Mouse (Mus musculus): ENCODE measurements around the gene Gm43638.
"Not testable (repeated sequence)": the region's sequence is repeated elsewhere in the genome, so short reads cannot be mapped to it uniquely, and the experiment has no call there.

Gene Gm43638

DNA sequence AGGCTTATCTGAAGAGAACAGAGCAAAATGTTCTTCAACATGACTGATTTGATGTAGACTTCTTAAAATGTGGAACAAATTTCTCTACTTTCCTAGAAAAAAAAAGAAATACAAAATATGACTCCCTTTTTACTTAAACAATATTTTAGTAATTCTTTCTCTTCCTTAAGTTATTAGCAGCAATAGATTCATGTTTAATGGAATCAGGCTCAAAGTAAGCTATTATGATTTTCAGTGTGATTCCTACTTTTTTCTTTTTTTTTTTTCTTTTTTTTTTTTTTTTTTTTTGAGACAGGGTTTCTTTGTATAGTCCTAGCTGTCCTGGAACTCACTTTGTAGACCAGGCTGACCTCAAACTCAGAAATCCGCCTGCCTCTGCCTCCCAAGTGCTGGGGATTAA lies at the start of gene Gm43638:
Gene Gm43638, minus strand, starts transcription at position 101 of the 400 bp plus-strand sequence.
- in situ Hi-C loops (cut with MboI, MseI) = not testable (repeated sequence)

DNA sequence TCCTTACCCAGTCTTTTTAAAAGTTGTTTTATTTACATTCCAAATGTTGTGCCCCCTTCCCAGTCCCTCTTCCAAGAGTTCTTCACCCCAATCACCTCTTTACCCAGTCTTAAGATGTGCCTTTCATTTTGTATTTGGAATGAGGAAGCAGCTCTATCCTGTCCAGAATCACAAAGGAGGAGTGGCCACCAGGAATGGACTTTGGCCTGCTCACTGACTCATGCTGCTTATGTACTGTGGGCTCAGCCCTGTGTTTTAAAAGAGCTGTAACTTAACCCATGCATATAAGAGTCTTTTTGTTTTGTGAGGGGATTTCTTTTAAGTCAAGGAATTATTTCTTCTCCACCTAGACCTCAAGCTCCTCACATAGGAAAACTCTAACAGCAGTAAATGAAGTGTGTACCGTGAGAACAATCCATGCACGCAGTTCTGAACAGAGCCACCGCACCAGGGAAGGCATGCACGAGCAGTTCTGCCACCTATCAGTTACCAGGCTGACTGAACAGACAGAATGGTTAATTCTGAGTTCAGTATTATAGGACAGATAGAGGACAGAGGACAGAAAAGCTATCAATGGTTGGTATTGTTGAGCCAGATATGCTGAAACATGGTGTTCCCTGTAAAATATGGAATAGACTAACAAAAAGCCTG lies 49.5 kb upstream of the Gm43638 start:
- in situ Hi-C loops (cut with MboI, MseI) = no loop called here

DNA sequence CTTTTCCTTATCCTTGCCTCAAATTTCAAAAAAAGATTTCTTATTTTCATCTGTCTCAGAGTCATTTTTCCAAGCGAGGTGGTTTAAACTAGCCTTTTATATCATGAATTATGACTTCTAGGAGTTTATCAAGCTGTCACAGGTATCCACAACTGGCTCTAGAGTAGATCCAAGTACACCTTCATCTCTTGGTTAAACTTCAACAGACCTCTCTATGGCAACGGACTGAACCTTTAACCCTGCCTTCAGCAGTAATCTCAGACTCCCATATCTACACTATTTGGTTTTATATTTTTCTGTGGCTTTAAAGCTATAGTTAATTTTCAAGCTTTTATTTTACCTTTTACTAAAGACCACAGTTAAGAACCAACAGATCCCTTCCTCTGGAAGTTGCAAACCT lies 45.7 kb upstream of the Gm43638 start:
- in situ Hi-C loops (cut with MboI, MseI) = no loop called here

DNA sequence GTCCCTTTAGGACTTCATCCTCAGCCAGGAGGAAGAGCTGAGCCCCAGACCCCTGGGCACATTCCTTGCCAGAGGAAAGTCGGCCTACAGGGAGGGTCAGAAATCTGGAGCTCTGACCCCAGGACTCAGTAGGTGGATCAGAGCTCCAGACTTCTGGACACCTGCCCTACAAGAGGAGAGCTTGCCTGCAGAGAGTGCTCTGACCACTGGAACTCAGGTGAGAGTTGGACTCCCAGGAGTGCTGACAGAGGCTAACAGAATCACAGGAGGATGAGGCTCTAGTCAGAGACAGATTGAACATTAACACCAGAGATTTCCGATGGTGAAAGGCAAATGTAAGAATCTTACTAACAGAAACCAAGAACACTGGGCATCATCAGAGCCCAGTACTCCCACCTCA lies 37.0 kb upstream of the Gm43638 start:
- in situ Hi-C loops (cut with MboI, MseI) = not testable (repeated sequence)

DNA sequence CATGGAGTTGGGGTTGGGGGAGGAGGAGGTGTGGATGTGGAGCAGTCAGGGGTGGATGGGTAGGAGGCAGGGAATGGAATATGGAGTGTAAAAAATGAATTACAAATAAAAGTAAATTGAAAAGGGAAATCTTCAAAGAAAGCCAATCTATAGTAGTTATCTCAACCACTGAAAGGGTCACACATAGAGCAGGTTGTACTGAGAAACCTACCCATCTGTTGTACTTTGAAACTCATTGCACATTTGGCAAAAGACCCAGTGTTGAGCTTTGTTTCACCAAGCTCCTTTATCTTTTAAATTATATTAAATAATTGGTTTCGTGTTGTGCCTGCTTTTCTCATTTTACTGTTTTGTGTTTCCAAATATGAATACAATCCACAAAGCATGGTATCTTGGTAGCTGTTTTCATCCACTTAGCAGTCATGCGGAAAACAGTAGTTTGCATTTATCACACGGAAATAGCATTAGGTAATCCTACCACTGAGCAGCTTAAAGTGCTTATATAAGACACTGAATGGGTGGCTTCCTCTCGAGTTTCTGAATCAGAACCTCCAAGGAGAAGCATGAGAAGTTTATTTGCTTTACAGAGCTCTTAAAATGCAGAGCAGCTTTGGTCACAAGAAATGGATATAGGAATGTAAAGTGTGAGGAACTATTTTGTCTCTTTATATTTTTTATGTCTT lies 19.3 kb upstream of the Gm43638 start:
- in situ Hi-C loops (cut with MboI, MseI) = no loop called here

DNA sequence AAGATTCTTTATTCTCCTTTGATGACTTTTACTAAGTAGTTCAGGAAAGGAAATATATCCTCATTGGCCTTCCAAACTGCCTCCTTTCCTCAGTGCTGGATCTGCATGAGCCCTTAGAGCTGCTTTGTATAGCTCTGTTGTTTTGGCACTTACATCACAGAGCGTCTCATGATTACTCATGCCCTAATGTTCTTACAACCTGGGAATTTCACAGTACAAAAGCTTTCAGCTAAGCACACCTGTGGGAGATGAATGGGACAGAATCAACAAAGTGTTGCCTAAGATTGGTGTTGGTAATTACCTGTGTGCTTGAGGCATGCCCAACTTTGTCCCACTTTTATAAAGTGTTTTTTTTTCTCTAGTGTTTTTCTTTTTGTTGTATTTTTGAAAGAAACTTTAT lies 16.1 kb upstream of the Gm43638 start:
- in situ Hi-C loops (cut with MboI, MseI) = no loop called here

DNA sequence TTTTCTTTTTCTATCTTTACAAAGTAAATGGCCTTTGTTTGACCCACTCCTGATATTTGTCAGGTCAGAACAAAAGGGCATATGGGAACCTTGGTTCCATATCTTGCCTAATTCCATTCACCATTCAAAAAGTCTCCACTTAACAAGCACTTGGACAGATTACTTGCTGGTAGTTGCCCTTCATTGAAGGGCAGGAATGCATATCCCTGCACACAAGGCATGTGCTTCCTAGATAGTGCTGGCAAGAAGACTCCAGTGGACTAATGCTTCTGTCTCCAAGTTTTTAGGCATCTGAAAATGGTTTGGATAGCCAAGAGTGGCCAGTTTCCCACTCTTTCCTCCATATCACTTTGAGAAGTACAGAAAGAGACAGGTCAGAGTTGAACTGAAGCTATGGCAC lies 12.7 kb upstream of the Gm43638 start:
- in situ Hi-C loops (cut with MboI, MseI) = no loop called here

DNA sequence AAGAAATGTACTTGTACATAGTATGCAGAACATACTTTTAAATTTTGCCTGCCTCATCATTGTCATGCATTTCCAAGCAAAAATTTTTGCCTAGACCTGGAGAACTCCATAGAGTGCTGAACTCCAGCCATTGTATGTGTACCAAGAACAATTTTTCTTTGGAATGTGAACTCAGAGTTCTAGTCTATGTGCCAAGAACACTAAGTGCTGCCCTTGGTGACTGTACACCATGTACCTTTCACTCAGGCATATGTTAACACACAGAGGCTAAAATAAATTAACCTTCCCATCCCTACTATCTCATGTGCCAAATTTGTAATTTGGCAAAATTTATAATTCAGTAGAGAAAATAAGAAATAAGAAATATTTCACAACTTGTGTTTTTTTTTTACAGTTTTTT lies 12.3 kb upstream of the Gm43638 start:
- in situ Hi-C loops (cut with MboI, MseI) = no loop called here

DNA sequence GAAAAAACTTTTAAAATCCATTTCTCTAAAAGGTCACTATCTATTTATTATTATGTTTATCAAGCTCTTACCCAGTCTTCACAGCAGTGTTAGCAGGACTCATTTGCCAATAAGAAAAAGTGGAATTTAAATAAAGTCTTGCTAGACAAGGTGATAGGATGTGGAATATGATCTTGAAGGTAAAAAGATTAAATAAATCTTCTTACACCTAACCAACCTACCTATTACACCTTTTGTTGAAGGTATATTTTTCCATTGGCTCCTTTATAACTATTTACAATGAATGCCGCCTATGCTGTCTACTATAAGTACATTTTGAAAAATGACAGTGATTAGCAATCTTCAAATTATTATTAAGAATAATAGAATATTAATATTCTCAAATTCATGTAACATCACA lies 4.2 kb upstream of the Gm43638 start, which contains the start of gene Ugt2a1:
Gene Ugt2a1, minus strand, starts transcription at position 101 of the 400 bp plus-strand sequence.
- in situ Hi-C loops (cut with MboI, MseI) = no loop called here

DNA sequence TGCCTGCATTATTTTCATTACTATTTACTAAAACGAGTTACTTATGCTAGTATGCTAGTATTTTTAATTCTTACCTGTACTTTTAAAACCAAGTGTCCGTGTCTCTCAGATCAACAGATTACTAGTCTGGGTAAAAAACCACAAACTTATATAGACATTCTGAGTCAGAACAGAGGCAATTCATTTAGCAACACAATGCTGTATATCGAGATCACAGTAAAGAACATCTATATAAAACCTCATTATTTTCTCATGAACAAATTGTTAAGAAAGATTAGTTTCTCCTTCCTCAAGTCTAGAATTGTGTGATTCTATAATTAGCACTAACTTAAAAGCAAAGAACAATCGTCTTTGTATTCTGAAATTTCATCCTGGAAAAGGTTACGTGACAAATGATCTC lies 4.4 kb downstream of the Gm43638 start, which contains the start of gene Ugt2a2:
Gene Ugt2a2, minus strand, starts transcription at position 101 of the 400 bp plus-strand sequence.
- in situ Hi-C loops (cut with MboI, MseI) = no loop called here

DNA sequence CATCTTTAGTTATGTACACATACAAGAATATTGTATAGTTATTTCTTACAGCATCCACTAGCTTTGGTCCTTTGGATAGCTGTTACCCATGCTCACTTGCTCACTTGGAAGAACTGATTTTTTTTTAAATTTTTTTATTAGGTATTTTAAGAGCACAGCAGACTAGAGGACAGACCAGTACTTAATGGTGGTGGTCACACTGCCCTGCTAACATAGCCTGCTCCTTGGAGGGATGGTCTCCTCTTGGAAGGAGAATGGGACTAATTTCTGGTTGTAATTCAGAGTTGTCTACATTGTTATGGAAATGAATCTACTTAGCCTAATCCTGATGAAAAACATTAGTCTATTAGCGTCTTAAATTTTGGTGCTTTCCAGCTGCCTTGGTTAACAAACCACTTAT lies 27.8 kb downstream of the Gm43638 start:
- in situ Hi-C loops (cut with MboI, MseI) = no loop called here

DNA sequence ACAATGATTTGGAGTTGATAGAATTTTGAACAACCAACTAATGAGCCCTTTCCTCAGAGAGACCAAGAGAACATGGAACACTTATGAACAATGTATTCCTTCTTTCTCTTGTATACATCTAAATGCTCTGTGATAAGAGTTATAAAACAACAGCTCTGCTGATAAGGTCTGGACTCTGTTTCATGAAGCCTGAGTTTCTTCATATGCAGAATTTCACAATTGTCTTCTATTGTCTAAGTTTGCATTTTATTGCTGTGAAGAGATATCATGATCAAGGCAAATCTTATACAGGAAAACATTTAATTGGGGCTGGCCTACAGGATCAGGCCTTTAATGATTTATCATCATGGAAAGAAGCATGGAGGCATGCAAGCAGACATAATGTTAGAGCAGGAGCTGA lies 28.9 kb downstream of the Gm43638 start:
- in situ Hi-C loops (cut with MboI, MseI) = no loop called here

DNA sequence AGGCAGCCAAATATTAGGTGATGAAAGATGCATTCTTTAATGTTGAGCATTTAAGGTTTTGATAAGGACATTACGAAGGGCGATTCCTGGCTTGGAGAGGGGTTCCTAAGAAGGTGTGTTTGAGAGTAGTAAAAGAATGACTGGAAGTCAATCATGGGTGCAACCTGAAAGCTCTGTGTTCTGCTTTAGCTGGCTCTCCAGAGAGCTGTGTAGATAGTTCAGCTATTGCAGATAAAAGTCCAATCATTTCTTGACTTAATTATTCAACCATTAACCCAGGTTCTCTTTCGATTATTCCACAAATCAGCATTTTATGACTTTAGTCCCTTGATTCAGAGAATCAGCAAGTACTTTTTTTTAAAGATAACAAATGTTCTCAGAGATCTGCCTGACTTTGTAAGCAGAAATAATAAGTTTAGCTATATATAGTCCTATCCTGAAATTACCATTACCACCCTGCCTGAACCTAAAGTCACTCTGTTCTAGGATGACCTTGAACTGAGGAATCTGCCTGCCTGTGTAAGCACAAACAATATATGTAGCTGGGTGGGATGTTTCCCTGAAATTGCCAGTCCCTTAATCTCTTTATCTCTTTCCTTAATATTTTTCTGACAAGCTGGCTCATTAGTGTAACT lies 30.3 kb downstream of the Gm43638 start:
- in situ Hi-C loops (cut with MboI, MseI) = no loop called here

DNA sequence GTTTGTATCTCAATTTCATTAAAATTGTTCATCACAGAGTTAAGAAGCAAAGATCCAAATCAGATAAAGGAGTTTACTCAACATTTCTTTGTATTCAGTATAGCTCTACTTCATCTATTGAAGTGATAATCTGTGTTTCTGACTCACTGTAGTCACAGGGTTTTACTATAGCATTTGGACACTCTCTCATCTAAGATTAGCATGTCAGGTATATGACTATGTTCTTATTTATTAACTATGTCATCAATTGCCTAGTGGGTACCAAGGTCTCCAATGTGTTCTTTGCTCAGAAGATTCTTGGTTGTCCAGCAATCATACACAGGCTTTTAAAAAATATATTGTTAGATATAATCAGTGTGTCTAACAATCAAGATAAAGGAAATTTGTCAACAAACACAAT lies 31.1 kb downstream of the Gm43638 start:
- in situ Hi-C loops (cut with MboI, MseI) = no loop called here

DNA sequence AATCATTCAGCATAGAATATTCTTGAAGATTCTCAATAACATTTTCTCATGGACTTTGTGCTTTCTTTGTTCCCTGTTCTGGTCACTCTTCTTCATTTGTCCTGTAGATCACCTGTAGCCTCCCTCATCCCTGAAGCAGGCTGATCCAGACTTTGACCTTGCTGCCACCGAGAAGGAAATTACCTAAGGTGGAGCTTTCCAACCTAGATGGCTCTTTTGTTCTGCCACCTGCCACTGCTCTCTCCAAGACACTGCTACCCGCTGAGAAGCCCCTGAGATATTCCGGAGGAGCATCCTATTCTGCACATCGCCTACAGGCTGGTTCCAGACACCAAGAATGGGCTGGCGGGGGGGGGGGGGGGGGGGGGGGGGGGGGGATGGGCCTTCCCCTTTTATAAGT lies 34.1 kb downstream of the Gm43638 start:
- in situ Hi-C loops (cut with MboI, MseI) = not testable (repeated sequence)

DNA sequence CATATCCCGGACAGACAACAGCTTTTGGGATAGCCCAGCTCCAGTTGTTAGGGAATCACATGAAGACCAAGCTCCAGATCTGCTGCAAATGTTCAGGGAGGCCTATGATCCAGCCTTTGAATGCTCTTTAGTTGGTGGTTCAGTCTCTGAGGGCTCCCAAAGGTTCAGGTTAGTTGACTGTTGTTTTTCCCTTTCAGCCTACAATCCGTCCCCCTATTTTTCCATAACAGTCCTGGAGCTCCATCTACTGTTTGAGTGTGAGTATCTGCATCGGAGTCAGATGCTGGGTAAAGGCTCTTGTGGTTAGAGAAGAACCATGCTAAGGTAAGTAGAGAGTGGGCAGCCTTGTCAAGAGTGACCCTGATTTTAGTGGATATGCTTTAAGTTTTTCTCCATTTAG lies 50.3 kb downstream of the Gm43638 start:
- in situ Hi-C loops (cut with MboI, MseI) = no loop called here

DNA sequence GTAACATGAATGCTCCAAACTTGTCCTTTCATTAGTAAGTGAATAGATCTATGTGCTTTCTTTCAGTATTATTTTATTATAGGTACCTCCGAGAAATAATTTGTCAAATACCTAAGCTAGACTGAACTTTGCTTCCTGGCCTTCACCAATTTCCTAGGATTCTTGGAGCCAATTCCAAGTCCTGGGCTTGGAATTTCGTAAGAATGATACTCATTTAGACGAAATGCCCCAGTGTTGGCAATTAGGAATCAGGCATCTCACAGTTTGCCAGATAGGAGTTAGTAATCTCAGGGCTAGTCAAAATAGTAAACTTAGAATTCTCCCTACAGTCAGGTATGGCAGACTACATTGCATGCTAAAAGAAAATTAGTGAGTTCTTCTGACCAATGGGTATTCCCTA lies 60.9 kb downstream of the Gm43638 start:
- in situ Hi-C loops (cut with MboI, MseI) = no loop called here

DNA sequence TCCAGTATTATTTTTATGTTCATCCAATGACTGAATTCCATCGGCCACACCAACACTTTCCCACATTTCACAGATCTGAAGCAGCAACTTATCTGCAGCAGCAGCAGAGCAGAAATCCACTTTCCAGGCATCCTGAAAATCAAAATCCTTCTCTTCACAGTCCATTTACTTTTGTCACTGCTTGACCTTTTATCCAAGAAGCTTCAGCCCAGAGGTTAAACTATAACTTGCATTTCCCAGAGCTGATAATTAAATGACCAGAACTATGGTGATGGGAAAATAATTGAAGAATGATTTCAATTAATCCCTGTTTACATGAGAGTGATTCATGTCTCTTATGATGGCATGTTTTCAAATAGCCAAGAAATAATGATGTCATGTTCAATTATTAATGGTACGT lies 62.6 kb downstream of the Gm43638 start, which contains the start of gene Ugt2b38:
Gene Ugt2b38, minus strand, starts transcription at position 163 of the 400 bp plus-strand sequence.
- in situ Hi-C loops (cut with MboI, MseI) = not testable (repeated sequence)

All from regulatory T cell (primary cell).